Mouse (Mus musculus) small intestine, adult 2 months (tissue): ENCODE measurements at regions not wholly inside any gene's neighbourhood (a gene's known extent, or its start where the extent isn't known, plus 50 kb on each side); places are given as distances from the start of the nearest gene placed in this dataset.

Source experiments
- H3K27ac ChIP-seq: fragments of 200-500 bp; 2 replicates; pipeline ENCODE4 v1.5.1; 2012; ENCODE audit warnings: low read depth, low read length, control low read depth, inconsistent platforms; ENCODE audit not compliant: insufficient read depth
- H3K27me3 ChIP-seq: fragments of 200-500 bp; 2 replicates; pipeline ENCODE4 v1.6.1; 2012; ENCODE audit warnings: mild to moderate bottlenecking, moderate library complexity, low read length, inconsistent platforms; ENCODE audit not compliant: control insufficient read depth, insufficient read depth
- H3K36me3 ChIP-seq: fragments of 200-500 bp; 2 replicates; pipeline ENCODE4 v1.6.1; 2012; ENCODE audit warnings: mild to moderate bottlenecking, low read length, control low read depth, inconsistent platforms; ENCODE audit not compliant: control insufficient read depth, insufficient read depth
- H3K4me1 ChIP-seq: fragments of 200-500 bp; 2 replicates; pipeline ENCODE4 v1.6.1; 2012; ENCODE audit warnings: low read length, inconsistent platforms, mixed read lengths; ENCODE audit not compliant: control insufficient read depth, insufficient read depth, insufficient read length
- H3K4me3 ChIP-seq: fragments of 200-500 bp; 2 replicates; pipeline ENCODE4 v1.5.1; 2012; ENCODE audit warnings: low read depth, mild to moderate bottlenecking, control low read depth, inconsistent platforms, low read length, moderate library complexity
- CTCF ChIP-seq: fragments of 200-500 bp; IDR thresholded peaks from 2 replicates; pipeline ENCODE4 v1.5.1; 2012; ENCODE audit warnings: low read depth, mild to moderate bottlenecking, control low read depth, inconsistent platforms, low read length, moderate library complexity, mixed read lengths; ENCODE audit not compliant: insufficient replicate concordance, insufficient read length; ENCODE audit errors: extremely low read depth
- POLR2A ChIP-seq: fragments of 200-500 bp; IDR thresholded peaks from 2 replicates; pipeline ENCODE4 v1.6.1; 2012; ENCODE audit warnings: low read depth, mild to moderate bottlenecking, control low read depth, inconsistent platforms, low read length, moderate library complexity
- WGBS: fragments of 180-500 bp; shearing (Covaris S2); methylation state at CpG from one replicate; pipeline ENCODE4 v1.1.7; 2018; 5-methylcytosine and 5-hydroxymethylcytosine counted together

- WGBS: 28% methylated on average over 8 of the region's 8 CpGs
- no peak for TF ChIP-seq POLR2A
- no peak for TF ChIP-seq CTCF
- Histone ChIP-seq H3K27me3 (no peaks in the 10 kb centered on the region), H3K4me1 (peaks cover 7% of the 10 kb centered on the region; the same call in 1 of the 2 replicates), H3K4me3 (no peak overlapping the region), H3K36me3 (no peaks in the 10 kb centered on the region), H3K27ac (no peak overlapping the region)
Measured at GRCm38 (mm10) chr15:25557566-25557965, 64.8 kb upstream of the Myo10 start.

GRCm38 (mm10) chr15:25558240-25558639 is 64.1 kb upstream of the Myo10 start:
- WGBS: 56% methylated on average over 7 of the region's 7 CpGs
- no peak for TF ChIP-seq POLR2A
- TF ChIP-seq CTCF: no peak

GRCm38 (mm10) chr15:25563641-25564040 is 58.7 kb upstream of the Myo10 start:
- Histone ChIP-seq H3K36me3 (no peaks in the 10 kb centered on the region), H3K27me3 (no peaks in the 10 kb centered on the region), H3K4me1 (no peaks in the 10 kb centered on the region), H3K4me3 (no peak overlapping the region), H3K27ac (no peak overlapping the region)
- TF ChIP-seq CTCF (no peak), POLR2A (no peak)
- WGBS: 79% methylated on average over 7 of the region's 7 CpGs

More at GRCm38 (mm10) chr15:25558240-25558639, 64.1 kb upstream of the Myo10 start:
- Histone ChIP-seq H3K36me3 (no peaks in the 10 kb centered on the region), H3K27ac (no peak overlapping the region), H3K4me1 (peaks cover 7% of the 10 kb centered on the region; the same call in 1 of the 2 replicates), H3K27me3 (no peaks in the 10 kb centered on the region), H3K4me3 (no peak overlapping the region)

- H3K4me3 ChIP-seq: no peak overlapping the region
- TF ChIP-seq CTCF: no peak
- no peak for TF ChIP-seq POLR2A
- H3K4me1 ChIP-seq: peaks cover 6% of the 10 kb centered on the region; the same call in 1 of the 2 replicates
- WGBS: 82% methylated on average over 6 of the region's 6 CpGs
- H3K36me3 ChIP-seq: no peaks in the 10 kb centered on the region
- H3K27me3 ChIP-seq: no peaks in the 10 kb centered on the region
- H3K27ac ChIP-seq: no peak overlapping the region
Measured at GRCm38 (mm10) chr15:25572495-25572894, 49.8 kb upstream of the Myo10 start.
